Mouse (Mus musculus) intestine, embryonic 16.5 days (tissue): ENCODE data around the gene Renbp. TPM values are rescaled to one million over a fixed set of nuclear protein-coding genes. Genes with fewer than 3 reads are reported as not detected.

Experiments used
- ATAC-seq: fragments of 200-750 bp; cut with Nextera tagmentation; 2 replicates; pipeline ENCODE4 v1.8.0; 2017; ENCODE audit warnings: moderate TSS enrichment, moderate library complexity
- H3K27ac ChIP-seq: fragments of 300-500 bp; sonication (generic); 2 replicates; pipeline ENCODE4 v1.5.1; 2014; ENCODE audit warnings: mild to moderate bottlenecking, low read length
- H3K27me3 ChIP-seq: fragments of 300-500 bp; sonication (generic); replicated peaks from 2 replicates; pipeline ENCODE4 v1.6.1; 2014; ENCODE audit warnings: low read length, control low read depth, mixed read lengths; ENCODE audit not compliant: control insufficient read depth, insufficient read depth
- H3K36me3 ChIP-seq: fragments of 300-500 bp; sonication (generic); 2 replicates; pipeline ENCODE4 v1.6.1; 2014; ENCODE audit warnings: low read length, control low read depth; ENCODE audit not compliant: control insufficient read depth, insufficient read depth
- H3K4me1 ChIP-seq: fragments of 300-500 bp; sonication (generic); 2 replicates; pipeline ENCODE4 v1.6.1; 2014; ENCODE audit warnings: low read length, control low read depth, mixed read lengths; ENCODE audit not compliant: control insufficient read depth, insufficient read depth
- H3K4me2 ChIP-seq: fragments of 300-500 bp; sonication (generic); 2 replicates; pipeline ENCODE4 v1.6.1; 2014; ENCODE audit warnings: low read depth, low read length, control low read depth
- H3K4me3 ChIP-seq: fragments of 300-500 bp; sonication (generic); 2 replicates; pipeline ENCODE4 v1.5.1; 2014; ENCODE audit warnings: mild to moderate bottlenecking, low read length
- H3K9ac ChIP-seq: fragments of 300-500 bp; sonication (generic); 2 replicates; pipeline ENCODE4 v1.6.1; 2014; ENCODE audit warnings: low read depth, low read length
- H3K9me3 ChIP-seq: fragments of 300-500 bp; sonication (generic); 2 replicates; pipeline ENCODE4 v1.6.1; 2016; ENCODE audit warnings: low read length, control low read depth; ENCODE audit not compliant: control insufficient read depth
- WGBS: fragments of 180-500 bp; shearing (Covaris S2); extraction: QIAGEN DNeasy Blood & Tissue Kit; methylation state at CpG from one replicate; pipeline ENCODE4 v1.1.7; 2014; 5-methylcytosine and 5-hydroxymethylcytosine counted together
- polyA plus RNA-seq: library from polyadenylated mRNA; unstranded; fragments of >200 nt; fragmentation: Nextera tagmentation; extraction: Ambion mirVana; gene quantifications from 2 replicates; pipeline ENCODE4 v1.2.1, GENCODE M21; 2015

The Renbp gene
- polyA plus RNA-seq, 1 experiment from 2014 or later = 351 TPM

DNA sequence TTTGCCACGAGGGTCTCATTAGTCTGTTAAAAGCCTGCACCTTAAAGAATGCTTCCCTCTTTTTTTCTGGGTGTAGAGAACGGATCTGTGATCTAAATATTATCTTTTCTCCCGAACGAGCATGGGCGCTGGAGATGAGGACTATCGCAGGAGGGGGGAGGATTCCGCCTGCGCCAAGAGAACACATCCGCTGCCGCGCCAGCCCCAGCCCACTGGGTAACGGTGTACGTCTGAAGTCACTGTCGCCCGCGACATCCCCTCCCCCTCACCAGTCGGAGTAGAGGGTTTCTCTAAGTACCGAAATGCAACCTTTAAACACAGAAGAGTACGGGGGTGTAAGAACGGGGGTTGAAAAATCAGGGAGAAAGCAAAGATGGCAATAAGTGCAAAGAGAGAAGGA lies 34.7 kb upstream of the Renbp start:
- 15% methylated on average over 19 of the region's 20 CpGs for WGBS
- peaks cover 12% of the 10 kb centered on the region for H3K4me1 ChIP-seq
- no peaks in the 10 kb centered on the region for H3K27me3 ChIP-seq
- no peaks in the 10 kb centered on the region for H3K36me3 ChIP-seq
- H3K9ac ChIP-seq = peak overlapping the region; percentile 78
- peak overlapping the region; percentile 70 for H3K4me3 ChIP-seq
- ATAC-seq = no peak
- H3K9me3 ChIP-seq = no peaks in the 10 kb centered on the region
- H3K27ac ChIP-seq = peak overlapping the region; percentile 99
- peak overlapping the region; percentile 49 for H3K4me2 ChIP-seq

DNA sequence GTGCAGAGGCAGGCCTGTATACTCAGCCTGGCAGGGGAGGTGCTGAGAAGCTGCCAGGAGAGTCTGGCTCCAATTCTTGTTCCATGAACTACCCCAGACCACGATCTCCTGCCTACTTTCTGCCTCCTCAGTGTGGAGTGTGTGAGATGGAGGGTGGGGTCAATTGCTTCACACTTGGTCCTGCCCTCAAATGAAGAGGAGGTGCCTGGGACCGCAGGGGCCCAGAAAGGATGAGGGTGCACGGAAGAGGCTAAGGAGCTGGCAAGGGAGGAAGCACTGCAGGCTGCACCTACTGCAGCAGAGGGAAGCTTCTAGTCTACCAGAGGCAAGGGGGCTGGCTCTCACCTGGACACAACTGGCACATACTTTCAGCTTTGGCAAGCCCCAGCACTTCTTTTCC lies 33.7 kb upstream of the Renbp start:
- Histone ChIP-seq H3K27me3 (no peaks in the 10 kb centered on the region), H3K4me1 (peaks cover 12% of the 10 kb centered on the region), H3K4me3 (peak overlapping the region; percentile 70), H3K4me2 (peak overlapping the region; percentile 49), H3K36me3 (no peaks in the 10 kb centered on the region), H3K9ac (peak overlapping the region; percentile 78), H3K9me3 (no peaks in the 10 kb centered on the region), H3K27ac (peak overlapping the region; percentile 20; the same call in 1 of the 2 replicates)
- 27% methylated on average over 3 of the region's 3 CpGs for WGBS
- ATAC-seq = peak; percentile 30; the same call in 1 of the 2 replicates

DNA sequence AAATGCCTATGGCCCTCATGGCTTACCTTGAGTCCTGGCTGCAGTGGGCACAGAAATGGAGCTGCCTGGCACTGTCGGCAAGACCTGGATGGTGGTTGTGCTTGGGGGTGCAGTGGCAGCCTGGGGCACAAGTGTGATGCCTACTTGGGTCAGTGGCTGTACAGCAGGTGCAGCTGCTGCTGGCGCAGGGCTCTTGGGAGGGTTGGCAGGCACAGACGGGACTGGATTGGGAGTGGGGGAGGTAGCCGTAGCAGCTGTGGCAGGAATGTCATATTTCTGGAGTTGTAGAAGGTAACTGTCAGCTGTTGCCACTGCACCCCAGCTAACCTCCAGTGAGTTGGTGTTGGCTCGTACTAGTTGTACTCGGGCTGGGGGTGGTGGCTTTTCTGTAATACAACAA lies 24.3 kb upstream of the Renbp start:
- Histone ChIP-seq H3K4me2 (no peak overlapping the region), H3K4me3 (no peak overlapping the region), H3K9me3 (no peaks in the 10 kb centered on the region), H3K9ac (no peak overlapping the region), H3K4me1 (no peaks in the 10 kb centered on the region), H3K27me3 (no peaks in the 10 kb centered on the region), H3K36me3 (peaks cover 6% of the 10 kb centered on the region; the same call in 1 of the 2 replicates), H3K27ac (no peak overlapping the region)
- 96% methylated on average over 6 of the region's 6 CpGs for WGBS
- ATAC-seq = no peak

DNA sequence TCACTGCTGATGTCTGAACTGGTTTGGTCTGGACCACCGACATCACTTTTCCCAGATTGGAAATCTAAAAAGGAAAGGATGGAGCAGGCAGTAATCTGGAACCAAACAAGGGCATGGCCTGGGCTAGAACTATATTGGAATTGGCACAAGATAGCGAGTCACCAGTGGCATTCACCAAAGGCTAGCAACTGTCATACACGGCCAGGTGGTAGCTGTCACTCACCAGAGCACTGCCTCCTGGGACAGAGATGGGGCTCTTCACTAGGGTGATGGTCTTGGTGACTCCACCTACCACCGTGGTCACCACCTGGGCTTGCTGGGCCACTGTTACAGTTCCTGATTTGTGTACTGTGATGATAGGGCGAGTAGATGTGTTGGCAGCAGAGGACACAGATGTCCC lies 22.0 kb upstream of the Renbp start:
- peaks cover 8% of the 10 kb centered on the region; the same call in 1 of the 2 replicates for H3K36me3 ChIP-seq
- no peak overlapping the region for H3K4me2 ChIP-seq

DNA sequence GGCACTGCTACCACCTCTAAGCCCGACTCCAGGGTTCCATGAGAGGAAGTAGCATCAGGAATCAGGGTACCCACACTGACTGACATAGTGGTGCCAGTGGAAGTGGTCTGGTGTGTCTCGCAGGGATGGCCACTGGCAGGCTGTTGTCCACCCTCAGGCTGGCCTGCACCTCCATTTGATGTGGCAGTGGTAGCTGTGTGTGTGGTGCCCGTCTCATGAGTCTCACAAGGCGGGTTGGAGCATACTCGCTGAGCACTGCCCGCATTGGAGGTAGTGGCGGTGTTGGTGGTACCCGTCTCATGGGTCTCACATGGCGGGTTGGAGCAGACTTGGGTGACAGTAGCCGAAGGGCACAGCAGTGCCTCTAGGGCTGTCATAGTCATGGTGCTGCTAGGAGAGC lies 18.7 kb upstream of the Renbp start:
- H3K9ac ChIP-seq = no peak overlapping the region
- peaks cover 5% of the 10 kb centered on the region; the same call in 1 of the 2 replicates for H3K36me3 ChIP-seq
- ATAC-seq = peak; percentile 19; the same call in 1 of the 2 replicates
- H3K27ac ChIP-seq = no peak overlapping the region
- no peaks in the 10 kb centered on the region for H3K4me1 ChIP-seq
- no peak overlapping the region for H3K4me3 ChIP-seq
- H3K27me3 ChIP-seq = no peaks in the 10 kb centered on the region
- H3K4me2 ChIP-seq = no peak overlapping the region
- no peaks in the 10 kb centered on the region for H3K9me3 ChIP-seq
- WGBS = 87% methylated on average over 10 of the region's 10 CpGs

More for the DNA sequence above, 22.0 kb upstream of the Renbp start:
- Histone ChIP-seq H3K27me3 (no peaks in the 10 kb centered on the region), H3K9me3 (no peaks in the 10 kb centered on the region), H3K9ac (no peak overlapping the region), H3K4me1 (no peaks in the 10 kb centered on the region), H3K27ac (no peak overlapping the region), H3K4me3 (no peak overlapping the region)
- 83% methylated on average over 5 of the region's 5 CpGs for WGBS
- no peak for ATAC-seq

DNA sequence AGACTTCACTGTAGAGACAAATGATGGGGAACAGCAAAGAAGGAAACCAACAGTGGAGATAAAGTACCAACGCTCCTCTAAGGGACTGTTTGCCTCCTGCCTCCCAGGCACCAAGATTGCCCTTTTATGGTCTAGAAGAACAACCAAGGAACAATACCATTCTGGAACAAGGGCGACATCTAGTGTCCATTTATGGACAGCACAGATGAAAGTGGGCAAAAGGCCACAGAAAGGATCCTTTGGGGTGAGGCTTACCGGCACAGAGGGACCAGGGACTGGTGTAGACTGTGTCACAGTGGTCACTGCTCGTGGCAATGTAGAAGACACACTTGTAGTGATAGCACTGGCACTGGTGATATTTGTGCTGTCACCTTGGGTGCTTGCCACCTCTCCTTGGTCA lies 18.0 kb upstream of the Renbp start:
- H3K4me2 ChIP-seq = no peak overlapping the region
- H3K4me1 ChIP-seq = no peaks in the 10 kb centered on the region
- H3K36me3 ChIP-seq = peaks cover 5% of the 10 kb centered on the region; the same call in 1 of the 2 replicates
- peak; percentile 54 for ATAC-seq
- no peak overlapping the region for H3K4me3 ChIP-seq
- no peak overlapping the region for H3K9ac ChIP-seq
- H3K27me3 ChIP-seq = no peaks in the 10 kb centered on the region
- H3K9me3 ChIP-seq = no peaks in the 10 kb centered on the region
- no peak overlapping the region for H3K27ac ChIP-seq
- 25% methylated on average over 4 of the region's 4 CpGs for WGBS

DNA sequence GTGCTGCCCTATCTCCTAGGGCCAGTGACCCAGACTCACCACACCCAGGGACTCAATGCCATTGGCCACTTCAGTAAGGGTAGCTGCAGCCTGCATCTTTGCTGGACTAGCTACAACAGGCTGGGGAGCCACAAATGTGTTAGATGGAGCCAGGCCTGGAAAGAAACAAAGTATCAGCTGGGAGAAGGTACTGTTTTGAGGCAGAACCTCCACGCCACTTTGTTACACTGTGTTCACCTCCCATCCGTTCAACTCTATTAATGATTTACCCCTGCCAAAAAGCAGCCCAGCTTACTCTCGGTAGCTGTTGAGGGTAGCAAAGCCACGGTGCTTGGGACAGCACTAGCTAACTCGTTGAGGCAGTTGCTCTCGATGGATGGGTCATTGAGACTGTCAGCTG lies 16.2 kb upstream of the Renbp start:
- Histone ChIP-seq H3K9ac (no peak overlapping the region), H3K9me3 (no peaks in the 10 kb centered on the region), H3K27me3 (no peaks in the 10 kb centered on the region), H3K36me3 (peaks cover 5% of the 10 kb centered on the region; the same call in 1 of the 2 replicates), H3K4me3 (no peak overlapping the region), H3K27ac (no peak overlapping the region), H3K4me2 (no peak overlapping the region), H3K4me1 (no peaks in the 10 kb centered on the region)
- no peak for ATAC-seq
- 84% methylated on average over 6 of the region's 6 CpGs for WGBS

DNA sequence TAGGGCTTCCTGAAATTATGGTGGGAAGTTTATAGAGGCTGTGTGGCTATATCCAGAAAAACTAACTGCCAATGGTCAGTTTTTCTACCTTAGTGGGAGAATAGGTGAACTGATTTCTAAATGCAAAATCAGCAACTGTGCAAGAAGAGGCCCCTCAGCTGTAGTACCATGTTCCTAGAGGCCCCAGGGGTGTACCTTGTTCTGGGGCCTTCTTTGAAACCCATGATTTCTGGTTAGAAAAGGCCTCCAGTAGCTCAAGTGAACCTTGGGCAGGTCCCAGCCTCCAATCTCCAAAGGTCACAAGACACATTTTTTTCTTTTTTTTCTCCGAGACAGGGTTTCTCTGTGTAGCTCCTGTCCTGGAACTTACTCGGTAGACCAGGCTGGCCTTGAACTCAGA lies 11.6 kb upstream of the Renbp start:
- Histone ChIP-seq H3K4me3 (no peak overlapping the region), H3K27ac (peak overlapping the region; percentile 51; the same call in 1 of the 2 replicates), H3K36me3 (no peaks in the 10 kb centered on the region), H3K4me1 (no peaks in the 10 kb centered on the region), H3K4me2 (no peak overlapping the region), H3K27me3 (no peaks in the 10 kb centered on the region), H3K9me3 (no peaks in the 10 kb centered on the region), H3K9ac (no peak overlapping the region)
- WGBS = 66% methylated on average over 2 of the region's 2 CpGs
- peak; percentile 90 for ATAC-seq

DNA sequence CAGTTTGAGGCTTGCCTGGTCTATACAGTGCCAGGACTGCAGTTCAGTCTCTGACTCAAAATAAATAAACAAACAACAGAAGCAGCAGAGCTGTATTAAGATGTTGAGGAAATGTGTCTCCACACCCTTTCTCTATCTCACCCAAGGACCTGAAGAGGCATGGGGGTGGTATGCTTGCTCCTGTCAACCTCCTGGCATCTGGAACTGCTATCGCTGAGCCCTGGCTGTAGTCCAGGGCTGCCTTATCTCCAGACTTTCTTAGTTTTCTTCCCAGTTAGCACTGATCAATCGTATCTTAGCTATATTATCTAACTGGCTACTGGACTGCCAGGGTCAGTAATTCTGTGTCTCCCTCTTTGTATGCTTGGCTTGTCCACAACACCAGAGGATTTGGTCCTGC lies 11.2 kb upstream of the Renbp start:
- peak; percentile 73 for ATAC-seq
- H3K4me2 ChIP-seq = no peak overlapping the region
- no peaks in the 10 kb centered on the region for H3K36me3 ChIP-seq
- H3K4me3 ChIP-seq = no peak overlapping the region
- 67% methylated on average over 2 of the region's 2 CpGs for WGBS
- H3K9ac ChIP-seq = no peak overlapping the region
- H3K4me1 ChIP-seq = no peaks in the 10 kb centered on the region
- H3K9me3 ChIP-seq = no peaks in the 10 kb centered on the region
- H3K27me3 ChIP-seq = no peaks in the 10 kb centered on the region
- H3K27ac ChIP-seq = peak overlapping the region; percentile 51; the same call in 1 of the 2 replicates

DNA sequence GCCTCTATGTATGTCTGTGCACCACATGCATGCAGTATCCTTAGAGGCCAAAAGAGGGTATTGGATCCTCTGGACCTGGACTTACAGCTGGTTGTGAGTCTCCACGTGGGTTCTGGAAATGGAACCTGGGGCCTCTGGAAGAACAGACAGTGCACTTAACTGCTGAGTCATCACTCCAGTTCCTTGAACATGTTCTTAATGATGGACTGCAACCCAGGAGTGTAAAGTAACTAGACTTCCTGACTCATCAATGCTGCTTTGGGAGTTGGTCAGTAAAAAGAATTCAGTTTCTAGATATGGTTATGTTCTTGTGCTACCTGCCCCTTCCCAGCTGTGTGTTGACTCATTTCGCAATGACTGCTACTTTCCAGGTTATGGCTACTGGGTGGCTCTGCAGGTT lies 1.2 kb upstream of the Renbp start:
- Histone ChIP-seq H3K27me3 (no peaks in the 10 kb centered on the region), H3K4me2 (no peak overlapping the region), H3K9ac (no peak overlapping the region), H3K4me3 (no peak overlapping the region), H3K36me3 (no peaks in the 10 kb centered on the region), H3K9me3 (no peaks in the 10 kb centered on the region), H3K27ac (no peak overlapping the region), H3K4me1 (no peaks in the 10 kb centered on the region; the same call in none of the 2 replicates)
- ATAC-seq = peak; percentile 43
- WGBS = 72% methylated on average over 2 of the region's 2 CpGs
